Mouse (Mus musculus): Measurements from ENCODE around the gene Trnt1. TPM values are rescaled to one million over a fixed set of nuclear protein-coding genes. Genes with fewer than 3 reads are reported as not detected.

The Trnt1 gene
- 53.5 and 54.9 TPM in 2 replicates for polyA plus RNA-seq (2015; fragmentation: Nextera tagmentation; extraction: Ambion mirVana)

- peak within 1 kb of the TSS; percentile 86 for H3K4me3 ChIP-seq (ENCODE audit: low read length)
- H3K9me3 ChIP-seq (ENCODE audit: control insufficient read depth, low read length): no peaks in the 10 kb centered on the region
- ATAC-seq (ENCODE audit: low read depth): peak; percentile 100
- H3K9ac ChIP-seq (ENCODE audit: low read length): peak within 1 kb of the TSS; percentile 80
- peak within 1 kb of the TSS; percentile 68 for H3K4me2 ChIP-seq (ENCODE audit: low read depth, low read length)
- peak within 1 kb of the TSS; percentile 50; the same call in 1 of the 2 replicates for H3K27ac ChIP-seq (ENCODE audit: low read length)
- peaks cover 17% of the 10 kb centered on the region for H3K36me3 ChIP-seq (ENCODE audit: control insufficient read depth, insufficient read depth, low read length)
- WGBS: 7% methylated on average over 34 of the region's 35 CpGs
- H3K4me1 ChIP-seq (replicated peaks; ENCODE audit: control insufficient read depth, insufficient read depth, low read length): peaks cover 9% of the 10 kb centered on the region
- no peaks in the 10 kb centered on the region for H3K27me3 ChIP-seq (ENCODE audit: control insufficient read depth, insufficient read depth, low read depth, low read length)
These were observed at the start of gene Trnt1 for GRCm38 (mm10) chr6:106768640-106769289. Trnt1 (plus strand) TSS chr6:106769120.

DNA sequence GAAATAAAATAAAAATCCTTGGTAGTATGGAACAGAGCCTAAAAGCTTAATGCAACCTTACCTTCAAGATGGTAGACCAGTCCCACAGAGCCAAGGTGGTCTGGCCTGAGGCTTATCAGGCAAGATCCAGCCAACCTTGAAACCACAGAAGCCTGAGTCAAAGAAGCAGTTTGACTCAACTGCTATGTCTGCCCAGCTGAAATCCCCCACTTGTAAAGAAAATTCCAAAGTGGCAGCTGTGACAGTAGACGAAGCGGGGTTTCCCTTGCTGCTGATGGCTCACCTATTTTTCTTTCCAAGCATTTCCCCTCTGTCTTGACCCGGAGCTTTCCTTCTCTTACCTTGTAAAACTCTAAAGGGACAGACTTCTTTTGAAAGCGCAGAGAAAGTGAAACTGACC, 43.3 kb upstream of the Trnt1 start:
- ATAC-seq (ENCODE audit: low read depth): no peak
- no peaks in the 10 kb centered on the region for H3K27me3 ChIP-seq (ENCODE audit: control insufficient read depth, insufficient read depth, low read depth, low read length)

GRCm38 (mm10) chr6:106726078-106726477, 42.8 kb upstream of the Trnt1 start:
- Histone ChIP-seq H3K4me2 (ENCODE audit: low read depth, low read length) (no peak overlapping the region), H3K9ac (ENCODE audit: low read length) (no peak overlapping the region), H3K27ac (ENCODE audit: low read length) (no peak overlapping the region), H3K36me3 (ENCODE audit: control insufficient read depth, insufficient read depth, low read length) (no peaks in the 10 kb centered on the region), H3K9me3 (ENCODE audit: control insufficient read depth, low read length) (no peaks in the 10 kb centered on the region), H3K4me1 (replicated peaks; ENCODE audit: control insufficient read depth, insufficient read depth, low read length) (no peaks in the 10 kb centered on the region), H3K4me3 (ENCODE audit: low read length) (no peak overlapping the region), H3K27me3 (ENCODE audit: control insufficient read depth, insufficient read depth, low read depth, low read length) (no peaks in the 10 kb centered on the region)
- 66% methylated on average over 6 of the region's 6 CpGs for WGBS
- no peak for ATAC-seq (ENCODE audit: low read depth)

More for the DNA sequence above, 43.3 kb upstream of the Trnt1 start:
- WGBS: 73% methylated on average over 4 of the region's 4 CpGs
- no peak overlapping the region for H3K4me3 ChIP-seq (ENCODE audit: low read length)
- H3K9me3 ChIP-seq (ENCODE audit: control insufficient read depth, low read length): no peaks in the 10 kb centered on the region
- no peak overlapping the region for H3K9ac ChIP-seq (ENCODE audit: low read length)
- H3K27ac ChIP-seq (ENCODE audit: low read length): no peak overlapping the region
- H3K4me2 ChIP-seq (ENCODE audit: low read depth, low read length): no peak overlapping the region
- H3K4me1 ChIP-seq (replicated peaks; ENCODE audit: control insufficient read depth, insufficient read depth, low read length): no peaks in the 10 kb centered on the region
- no peaks in the 10 kb centered on the region for H3K36me3 ChIP-seq (ENCODE audit: control insufficient read depth, insufficient read depth, low read length)

- H3K4me1 ChIP-seq (replicated peaks; ENCODE audit: control insufficient read depth, insufficient read depth, low read length): no peaks in the 10 kb centered on the region
- H3K4me3 ChIP-seq (ENCODE audit: low read length): no peak overlapping the region
- H3K27me3 ChIP-seq (ENCODE audit: control insufficient read depth, insufficient read depth, low read depth, low read length): no peaks in the 10 kb centered on the region
- H3K36me3 ChIP-seq (ENCODE audit: control insufficient read depth, insufficient read depth, low read length): no peaks in the 10 kb centered on the region
- H3K27ac ChIP-seq (ENCODE audit: low read length): no peak overlapping the region
- no peaks in the 10 kb centered on the region for H3K9me3 ChIP-seq (ENCODE audit: control insufficient read depth, low read length)
- H3K9ac ChIP-seq (ENCODE audit: low read length): no peak overlapping the region
- no peak overlapping the region for H3K4me2 ChIP-seq (ENCODE audit: low read depth, low read length)
- no peak for ATAC-seq (ENCODE audit: low read depth)
- 50% methylated on average over 1 of the region's 1 CpGs for WGBS
These were observed 41.2 kb upstream of the Trnt1 start for GRCm38 (mm10) chr6:106727703-106728102.

DNA sequence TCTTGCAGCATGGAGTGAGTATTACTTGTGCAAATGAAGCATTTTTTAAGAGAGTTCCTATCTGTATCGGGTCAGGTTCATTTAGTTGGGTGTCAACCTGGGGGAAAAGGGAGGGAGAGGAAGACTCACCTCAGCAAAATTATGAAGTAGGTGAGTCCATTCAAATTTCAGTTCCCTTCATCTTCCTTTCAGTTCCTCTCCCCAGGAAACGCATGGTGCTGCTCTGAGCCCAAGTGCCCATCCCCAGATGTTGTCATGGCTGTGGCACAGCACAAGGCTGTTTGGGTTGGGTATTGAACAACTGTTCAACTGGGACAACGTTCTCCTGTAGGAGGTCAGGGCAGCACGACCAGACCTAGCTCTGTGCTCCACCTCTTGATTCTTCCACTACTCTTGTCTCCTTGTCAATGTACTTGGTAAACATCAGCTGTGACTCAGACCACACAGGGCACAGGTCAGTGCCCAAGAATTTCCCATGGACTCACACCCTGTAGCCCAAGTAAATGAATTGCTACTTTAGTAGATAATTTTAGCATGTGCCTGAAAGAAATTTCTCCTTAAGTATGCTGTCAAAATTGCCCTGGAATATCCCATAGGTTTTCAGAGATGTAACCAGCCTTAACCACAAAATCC, 39.1 kb upstream of the Trnt1 start:
- no peak for ATAC-seq (ENCODE audit: low read depth)
- H3K4me2 ChIP-seq (ENCODE audit: low read depth, low read length): no peak overlapping the region
- H3K4me3 ChIP-seq (ENCODE audit: low read length): no peak overlapping the region
- H3K36me3 ChIP-seq (ENCODE audit: control insufficient read depth, insufficient read depth, low read length): no peaks in the 10 kb centered on the region
- no peaks in the 10 kb centered on the region for H3K27me3 ChIP-seq (ENCODE audit: control insufficient read depth, insufficient read depth, low read depth, low read length)
- no peaks in the 10 kb centered on the region for H3K4me1 ChIP-seq (replicated peaks; ENCODE audit: control insufficient read depth, insufficient read depth, low read length)
- WGBS: 73% methylated on average over 4 of the region's 4 CpGs
- no peaks in the 10 kb centered on the region for H3K9me3 ChIP-seq (ENCODE audit: control insufficient read depth, low read length)
- no peak overlapping the region for H3K9ac ChIP-seq (ENCODE audit: low read length)
- no peak overlapping the region for H3K27ac ChIP-seq (ENCODE audit: low read length)

GRCm38 (mm10) chr6:106732563-106732962, 36.4 kb upstream of the Trnt1 start:
- Histone ChIP-seq H3K27ac (ENCODE audit: low read length) (no peak overlapping the region), H3K9me3 (ENCODE audit: control insufficient read depth, low read length) (no peaks in the 10 kb centered on the region), H3K4me1 (replicated peaks; ENCODE audit: control insufficient read depth, insufficient read depth, low read length) (no peaks in the 10 kb centered on the region), H3K27me3 (ENCODE audit: control insufficient read depth, insufficient read depth, low read depth, low read length) (no peaks in the 10 kb centered on the region), H3K4me2 (ENCODE audit: low read depth, low read length) (no peak overlapping the region), H3K36me3 (ENCODE audit: control insufficient read depth, insufficient read depth, low read length) (no peaks in the 10 kb centered on the region), H3K9ac (ENCODE audit: low read length) (no peak overlapping the region), H3K4me3 (ENCODE audit: low read length) (no peak overlapping the region)
- no peak for ATAC-seq (ENCODE audit: low read depth)
- 63% methylated on average over 4 of the region's 4 CpGs for WGBS

- no peaks in the 10 kb centered on the region for H3K4me1 ChIP-seq (replicated peaks; ENCODE audit: control insufficient read depth, insufficient read depth, low read length)
- no peak overlapping the region for H3K4me2 ChIP-seq (ENCODE audit: low read depth, low read length)
- no peak for ATAC-seq (ENCODE audit: low read depth)
- H3K9ac ChIP-seq (ENCODE audit: low read length): no peak overlapping the region
- 76% methylated on average over 3 of the region's 3 CpGs for WGBS
- H3K27me3 ChIP-seq (ENCODE audit: control insufficient read depth, insufficient read depth, low read depth, low read length): no peaks in the 10 kb centered on the region
- H3K36me3 ChIP-seq (ENCODE audit: control insufficient read depth, insufficient read depth, low read length): no peaks in the 10 kb centered on the region
- H3K27ac ChIP-seq (ENCODE audit: low read length): no peak overlapping the region
- H3K9me3 ChIP-seq (ENCODE audit: control insufficient read depth, low read length): no peaks in the 10 kb centered on the region
- H3K4me3 ChIP-seq (ENCODE audit: low read length): no peak overlapping the region
These were observed 30.7 kb upstream of the Trnt1 start for GRCm38 (mm10) chr6:106738229-106738628.

DNA sequence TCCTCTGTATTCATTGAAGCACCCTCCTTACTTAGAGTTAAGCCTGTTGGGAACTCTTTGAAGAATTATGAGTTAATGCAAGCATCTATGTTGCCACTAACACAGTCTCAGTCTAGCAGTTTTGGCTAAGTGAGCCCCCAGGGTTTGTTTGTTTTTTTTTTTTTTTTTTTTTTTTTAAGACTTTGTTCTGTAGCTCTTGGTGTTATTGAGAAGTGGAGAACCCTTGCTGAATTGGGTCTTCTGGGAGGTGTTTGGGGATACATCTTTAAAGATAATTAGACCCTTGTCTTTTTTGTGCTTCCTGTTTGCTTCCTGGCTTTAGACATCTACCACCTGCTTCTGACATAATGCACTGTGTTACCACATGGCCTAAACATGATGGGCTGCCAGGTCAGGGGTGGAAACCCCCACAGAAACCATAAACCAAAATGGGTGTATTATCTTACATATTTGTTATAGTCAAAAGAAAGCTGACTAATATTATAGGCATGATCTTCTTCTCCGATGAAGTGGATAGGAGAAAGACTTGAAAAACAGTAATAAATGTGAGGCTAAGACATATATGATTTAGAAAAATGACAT, 28.6 kb upstream of the Trnt1 start:
- Histone ChIP-seq H3K9ac (ENCODE audit: low read length) (no peak overlapping the region), H3K4me2 (ENCODE audit: low read depth, low read length) (no peak overlapping the region), H3K9me3 (ENCODE audit: control insufficient read depth, low read length) (no peaks in the 10 kb centered on the region), H3K4me1 (replicated peaks; ENCODE audit: control insufficient read depth, insufficient read depth, low read length) (no peaks in the 10 kb centered on the region), H3K36me3 (ENCODE audit: control insufficient read depth, insufficient read depth, low read length) (no peaks in the 10 kb centered on the region), H3K27ac (ENCODE audit: low read length) (no peak overlapping the region), H3K4me3 (ENCODE audit: low read length) (no peak overlapping the region), H3K27me3 (ENCODE audit: control insufficient read depth, insufficient read depth, low read depth, low read length) (no peaks in the 10 kb centered on the region)
- ATAC-seq (ENCODE audit: low read depth): no peak
- 74% methylated on average over 1 of the region's 1 CpGs for WGBS

DNA sequence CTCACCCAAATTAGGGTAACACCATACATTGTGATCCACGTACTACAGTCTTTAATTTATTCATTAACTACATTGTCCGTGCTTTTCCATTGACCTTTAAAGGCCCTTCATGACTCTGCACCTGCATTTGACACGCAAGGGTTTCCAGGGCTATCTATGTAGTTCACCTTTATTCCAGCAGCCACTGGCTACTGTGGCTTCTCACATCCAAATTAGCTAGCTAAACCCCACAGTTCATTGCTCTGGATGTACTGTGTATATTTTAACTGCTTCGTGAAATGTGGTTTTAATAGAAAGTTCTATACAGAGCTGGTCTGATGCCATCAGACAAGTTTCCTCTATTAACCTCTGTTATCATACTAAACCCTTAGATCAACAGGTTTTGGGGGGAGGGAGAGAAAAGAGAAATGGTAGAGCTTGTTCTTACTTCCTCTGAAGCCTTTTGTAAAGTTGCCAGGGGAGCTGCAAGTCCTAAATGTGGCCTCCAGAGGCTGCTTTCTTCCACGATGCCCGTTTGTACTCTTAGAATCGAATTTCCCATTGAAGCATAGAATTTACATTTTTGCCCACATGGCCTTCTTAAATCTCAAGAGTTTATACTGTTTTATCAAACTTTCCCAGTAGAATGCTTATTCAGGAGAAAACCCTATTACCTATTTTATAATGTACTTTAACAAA, 25.2 kb upstream of the Trnt1 start:
- no peaks in the 10 kb centered on the region for H3K27me3 ChIP-seq (ENCODE audit: control insufficient read depth, insufficient read depth, low read depth, low read length)

More for the DNA sequence above, 25.2 kb upstream of the Trnt1 start:
- Histone ChIP-seq H3K9me3 (ENCODE audit: control insufficient read depth, low read length) (no peaks in the 10 kb centered on the region), H3K4me3 (ENCODE audit: low read length) (no peak overlapping the region), H3K27ac (ENCODE audit: low read length) (no peak overlapping the region), H3K9ac (ENCODE audit: low read length) (no peak overlapping the region), H3K36me3 (ENCODE audit: control insufficient read depth, insufficient read depth, low read length) (no peaks in the 10 kb centered on the region), H3K4me2 (ENCODE audit: low read depth, low read length) (no peak overlapping the region), H3K4me1 (replicated peaks; ENCODE audit: control insufficient read depth, insufficient read depth, low read length) (no peaks in the 10 kb centered on the region)
- ATAC-seq (ENCODE audit: low read depth): no peak
- WGBS: 74% methylated on average over 7 of the region's 7 CpGs

Data from lung, embryonic 16.5 days (tissue).